Mouse (Mus musculus) embryonic facial prominence, embryonic 13.5 days (tissue): ENCODE measurements around the gene Camta1. TPM values are rescaled to one million over a fixed set of nuclear protein-coding genes. Genes with fewer than 3 reads are reported as not detected.
A peak's percentile ranks its signal among the peaks of the same experiment; 100 is the strongest.

Experiments
- ATAC-seq: fragments of 200-750 bp; cut with Nextera tagmentation; 2 replicates; pipeline ENCODE4 v1.8.0; 2017; ENCODE audit warnings: low read depth; ENCODE audit not compliant: insufficient number of reproducible peaks, insufficient read depth, low FRiP score, low TSS enrichment
- H3K27ac ChIP-seq: fragments of 300-500 bp; sonication (generic); 2 replicates; pipeline ENCODE4 v1.5.1; 2015; ENCODE audit warnings: moderate library complexity, mild to moderate bottlenecking, inconsistent platforms
- H3K27me3 ChIP-seq: fragments of 300-500 bp; sonication (generic); 2 replicates; pipeline ENCODE4 v1.6.1; 2015; ENCODE audit warnings: mild to moderate bottlenecking, inconsistent platforms
- H3K36me3 ChIP-seq: fragments of 300-500 bp; sonication (generic); 2 replicates; pipeline ENCODE4 v1.6.1; 2015; ENCODE audit warnings: mild to moderate bottlenecking, inconsistent platforms
- H3K4me1 ChIP-seq: fragments of 300-500 bp; sonication (generic); 2 replicates; pipeline ENCODE4 v1.6.1; 2015; ENCODE audit warnings: inconsistent platforms
- H3K4me2 ChIP-seq: fragments of 300-500 bp; sonication (generic); 2 replicates; pipeline ENCODE4 v1.6.1; 2015; ENCODE audit warnings: moderate library complexity, mild to moderate bottlenecking, inconsistent platforms
- H3K4me3 ChIP-seq: fragments of 300-500 bp; sonication (generic); 2 replicates; pipeline ENCODE4 v1.5.1; 2015; ENCODE audit warnings: mild to moderate bottlenecking, inconsistent platforms
- H3K9ac ChIP-seq: fragments of 300-500 bp; sonication (generic); 2 replicates; pipeline ENCODE4 v1.6.1; 2015; ENCODE audit warnings: mild to moderate bottlenecking, inconsistent platforms
- H3K9me3 ChIP-seq: fragments of 300-500 bp; sonication (generic); 2 replicates; pipeline ENCODE4 v1.6.1; 2016; ENCODE audit warnings: inconsistent platforms
- WGBS: fragments of 180-500 bp; shearing (Covaris S2); methylation state at CpG from one replicate; pipeline ENCODE4 v1.1.7; 2015; ENCODE audit warnings: mixed read lengths; 5-methylcytosine and 5-hydroxymethylcytosine counted together
- polyA plus RNA-seq: library from polyadenylated mRNA; unstranded; fragments of >200 nt; fragmentation: Nextera tagmentation; extraction: Ambion mirVana; gene quantifications from 2 replicates; pipeline ENCODE4 v1.2.1, GENCODE M21; 2015

Camta1 gene
- polyA plus RNA-seq, 1 experiment from 2014 or later: 106 TPM

GRCm38 (mm10) chr4:151538446-151539166 is 323.1 kb downstream of the Camta1 start:
- ATAC-seq: no peak
- peaks cover 55% of the 10 kb centered on the region for H3K4me1 ChIP-seq
- 58% methylated on average over 18 of the region's 18 CpGs for WGBS

GRCm38 (mm10) chr4:151535916-151536450 is 325.7 kb downstream of the Camta1 start:
- H3K27ac ChIP-seq: no peak overlapping the region
- no peak for ATAC-seq
- H3K4me1 ChIP-seq: peaks cover 65% of the 10 kb centered on the region
- H3K4me3 ChIP-seq: no peak overlapping the region
- H3K4me2 ChIP-seq: peak overlapping the region; percentile 18; the same call in 1 of the 2 replicates
- WGBS: 22% methylated on average over 9 of the region's 9 CpGs
- no peaks in the 10 kb centered on the region for H3K36me3 ChIP-seq
- no peak overlapping the region for H3K9ac ChIP-seq
- peaks cover 4% of the 10 kb centered on the region; the same call in 1 of the 2 replicates for H3K27me3 ChIP-seq
- no peaks in the 10 kb centered on the region for H3K9me3 ChIP-seq

More at GRCm38 (mm10) chr4:151538446-151539166, 323.1 kb downstream of the Camta1 start:
- H3K27me3 ChIP-seq: peaks cover 4% of the 10 kb centered on the region; the same call in 1 of the 2 replicates
- no peak overlapping the region for H3K4me3 ChIP-seq
- no peak overlapping the region for H3K9ac ChIP-seq
- H3K9me3 ChIP-seq: no peaks in the 10 kb centered on the region
- H3K27ac ChIP-seq: no peak overlapping the region
- H3K36me3 ChIP-seq: no peaks in the 10 kb centered on the region
- no peak overlapping the region for H3K4me2 ChIP-seq

GRCm38 (mm10) chr4:151533451-151533850 is 328.2 kb downstream of the Camta1 start:
- Histone ChIP-seq H3K27ac (no peak overlapping the region), H3K4me2 (no peak overlapping the region), H3K36me3 (no peaks in the 10 kb centered on the region), H3K27me3 (no peaks in the 10 kb centered on the region), H3K4me3 (no peak overlapping the region), H3K4me1 (peaks cover 49% of the 10 kb centered on the region), H3K9me3 (no peaks in the 10 kb centered on the region), H3K9ac (no peak overlapping the region)
- ATAC-seq: no peak
- 68% methylated on average over 10 of the region's 10 CpGs for WGBS

GRCm38 (mm10) chr4:151528436-151528835 is 333.2 kb downstream of the Camta1 start:
- Histone ChIP-seq H3K9ac (no peak overlapping the region), H3K4me3 (no peak overlapping the region), H3K4me2 (no peak overlapping the region), H3K9me3 (no peaks in the 10 kb centered on the region), H3K36me3 (no peaks in the 10 kb centered on the region), H3K4me1 (peaks cover 9% of the 10 kb centered on the region), H3K27me3 (no peaks in the 10 kb centered on the region), H3K27ac (no peak overlapping the region)
- whole genome bisulfite sequencing: 91% methylated on average over 4 of the region's 4 CpGs
- no peak for ATAC-seq

- no peak overlapping the region for H3K9ac ChIP-seq
- ATAC-seq: no peak
- H3K27ac ChIP-seq: no peak overlapping the region
- H3K4me1 ChIP-seq: 0 out of 2 replicates have a peak, but pooled peaks cover 3% of the 10 kb centered on the region
- H3K36me3 ChIP-seq: no peaks in the 10 kb centered on the region
- no peaks in the 10 kb centered on the region for H3K27me3 ChIP-seq
- H3K9me3 ChIP-seq: no peaks in the 10 kb centered on the region
- 92% methylated on average over 3 of the region's 3 CpGs for WGBS
- no peak overlapping the region for H3K4me3 ChIP-seq
- no peak overlapping the region for H3K4me2 ChIP-seq
Observed at GRCm38 (mm10) chr4:151527763-151528162, 333.9 kb downstream of the Camta1 start.

GRCm38 (mm10) chr4:151520103-151520502 is 341.6 kb downstream of the Camta1 start:
- Histone ChIP-seq H3K4me1 (peaks cover 31% of the 10 kb centered on the region), H3K9me3 (no peaks in the 10 kb centered on the region), H3K4me2 (no peak overlapping the region), H3K9ac (no peak overlapping the region), H3K4me3 (no peak overlapping the region), H3K36me3 (no peaks in the 10 kb centered on the region), H3K27ac (no peak overlapping the region), H3K27me3 (no peaks in the 10 kb centered on the region)
- no peak for ATAC-seq
- WGBS: 19% methylated on average over 8 of the region's 8 CpGs

GRCm38 (mm10) chr4:151519011-151519410 is 342.7 kb downstream of the Camta1 start:
- no peaks in the 10 kb centered on the region for H3K9me3 ChIP-seq
- H3K4me3 ChIP-seq: no peak overlapping the region
- no peaks in the 10 kb centered on the region for H3K27me3 ChIP-seq
- H3K4me1 ChIP-seq: peaks cover 31% of the 10 kb centered on the region
- no peak overlapping the region for H3K27ac ChIP-seq
- H3K4me2 ChIP-seq: no peak overlapping the region
- WGBS: 70% methylated on average over 7 of the region's 7 CpGs
- no peak for ATAC-seq
- H3K36me3 ChIP-seq: no peaks in the 10 kb centered on the region
- no peak overlapping the region for H3K9ac ChIP-seq

- Histone ChIP-seq H3K27me3 (no peaks in the 10 kb centered on the region), H3K36me3 (no peaks in the 10 kb centered on the region), H3K4me1 (peaks cover 31% of the 10 kb centered on the region), H3K9me3 (no peaks in the 10 kb centered on the region), H3K27ac (peak overlapping the region; percentile 78), H3K9ac (no peak overlapping the region), H3K4me3 (no peak overlapping the region), H3K4me2 (no peak overlapping the region)
- WGBS: 14% methylated on average over 11 of the region's 11 CpGs
- ATAC-seq: 0 out of 2 replicates have a peak, but pooled peaks have one; percentile 16
Observed at GRCm38 (mm10) chr4:151516998-151517799, 344.5 kb downstream of the Camta1 start.

GRCm38 (mm10) chr4:151515316-151515715 is 346.4 kb downstream of the Camta1 start:
- Histone ChIP-seq H3K4me3 (no peak overlapping the region), H3K4me1 (peaks cover 25% of the 10 kb centered on the region), H3K27ac (no peak overlapping the region), H3K36me3 (no peaks in the 10 kb centered on the region), H3K27me3 (no peaks in the 10 kb centered on the region), H3K4me2 (no peak overlapping the region), H3K9ac (no peak overlapping the region), H3K9me3 (no peaks in the 10 kb centered on the region)
- ATAC-seq: no peak
- WGBS: 91% methylated on average over 5 of the region's 5 CpGs

GRCm38 (mm10) chr4:151511092-151511491 is 350.6 kb downstream of the Camta1 start:
- no peaks in the 10 kb centered on the region for H3K9me3 ChIP-seq
- H3K27ac ChIP-seq: no peak overlapping the region
- no peak overlapping the region for H3K9ac ChIP-seq
- no peak for ATAC-seq
- no peak overlapping the region for H3K4me3 ChIP-seq
- H3K36me3 ChIP-seq: no peaks in the 10 kb centered on the region
- no peaks in the 10 kb centered on the region for H3K27me3 ChIP-seq
- WGBS: 81% methylated on average over 4 of the region's 4 CpGs
- H3K4me2 ChIP-seq: no peak overlapping the region
- H3K4me1 ChIP-seq: no peaks in the 10 kb centered on the region

- Histone ChIP-seq H3K27me3 (no peaks in the 10 kb centered on the region), H3K9me3 (no peaks in the 10 kb centered on the region), H3K4me1 (no peaks in the 10 kb centered on the region), H3K9ac (no peak overlapping the region), H3K36me3 (no peaks in the 10 kb centered on the region), H3K4me2 (no peak overlapping the region), H3K27ac (no peak overlapping the region), H3K4me3 (no peak overlapping the region)
- 47% methylated on average over 4 of the region's 4 CpGs for WGBS
- no peak for ATAC-seq
Observed at GRCm38 (mm10) chr4:151510417-151510816, 351.3 kb downstream of the Camta1 start.
